Mouse (Mus musculus): Measurements from ENCODE around the gene Rgsl1. TPM values are rescaled to one million over a fixed set of nuclear protein-coding genes. Genes with fewer than 3 reads are reported as not detected.

Rgsl1 gene
- polyA plus RNA-seq, 1 experiment from 2014 or later: not detected

DNA sequence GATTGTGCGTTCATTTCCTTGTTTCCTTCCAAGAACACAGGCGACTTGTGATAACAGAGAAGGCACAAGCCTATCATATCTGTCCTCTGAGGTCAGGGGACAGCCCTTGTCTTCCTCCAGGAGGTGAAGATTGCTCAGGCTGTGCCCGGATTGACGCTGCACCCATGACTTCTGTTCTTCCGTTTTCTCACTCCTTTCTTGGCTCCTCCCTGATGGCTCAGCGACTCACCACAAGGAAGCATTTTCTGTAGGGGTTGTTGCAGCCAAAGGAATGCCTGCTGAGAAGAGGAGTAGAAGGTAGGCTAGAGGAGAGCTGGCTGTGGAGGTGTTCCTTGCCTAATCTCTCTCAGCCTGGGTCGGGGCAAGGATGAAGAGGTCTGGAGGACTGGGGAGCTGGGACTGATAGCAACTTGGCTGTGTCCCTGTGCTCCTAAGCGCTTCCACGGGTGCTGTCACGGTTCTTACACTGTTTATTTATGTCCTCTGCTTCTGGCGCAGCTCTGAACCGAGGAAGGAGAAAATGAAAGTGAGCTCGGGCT lies 92.1 kb downstream of the Rgsl1 start:
- H3K9me3 ChIP-seq: no peaks in the 10 kb centered on the region
- 0 out of 2 replicates have a peak, but pooled peaks cover 4% of the 10 kb centered on the region for H3K36me3 ChIP-seq
- peaks cover 4% of the 10 kb centered on the region; the same call in 1 of the 2 replicates for H3K27me3 ChIP-seq
- H3K9ac ChIP-seq (replicated peaks): 0 out of 2 replicates have a peak overlapping the region, but pooled peaks have one; percentile 31
- peaks cover 25% of the 10 kb centered on the region for H3K4me1 ChIP-seq (replicated peaks)
- H3K4me2 ChIP-seq: peak overlapping the region; percentile 43
- no peak overlapping the region for H3K27ac ChIP-seq
- peak overlapping the region; percentile 23 for H3K4me3 ChIP-seq (replicated peaks)
- WGBS: 48% methylated on average over 13 of the region's 13 CpGs
- no peak for ATAC-seq (ENCODE audit: insufficient number of reproducible peaks, insufficient read depth, low FRiP score, low TSS enrichment, low read depth)

DNA sequence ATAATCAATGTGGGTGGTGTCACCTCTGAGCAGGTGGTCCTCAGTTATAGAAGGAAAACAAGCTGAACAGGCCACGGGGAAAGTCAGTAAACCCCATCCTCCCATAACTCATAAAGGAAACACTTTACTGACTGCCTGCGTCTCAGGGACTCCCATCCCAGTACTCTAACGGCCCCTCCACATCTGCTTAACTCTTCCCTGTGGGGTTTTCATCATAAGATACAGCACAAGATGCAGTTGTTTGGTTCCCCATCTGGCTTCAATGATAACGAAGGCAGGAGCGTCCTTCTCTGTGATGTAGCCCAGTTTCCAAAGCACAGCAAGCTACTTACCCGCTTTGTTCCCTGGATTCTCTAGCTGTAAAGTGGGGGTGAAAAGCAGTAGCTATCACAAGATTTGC lies 93.9 kb downstream of the Rgsl1 start:
- peaks cover 25% of the 10 kb centered on the region for H3K4me1 ChIP-seq (replicated peaks)
- peak overlapping the region; percentile 59 for H3K9ac ChIP-seq (replicated peaks)
- 0 out of 2 replicates have a peak, but pooled peaks cover 4% of the 10 kb centered on the region for H3K36me3 ChIP-seq
- H3K27ac ChIP-seq: peak overlapping the region; percentile 17; the same call in 1 of the 2 replicates
- 37% methylated on average over 6 of the region's 6 CpGs for WGBS
- peak overlapping the region; percentile 39 for H3K4me3 ChIP-seq (replicated peaks)
- H3K4me2 ChIP-seq: peak overlapping the region; percentile 57
- H3K27me3 ChIP-seq: peaks cover 4% of the 10 kb centered on the region; the same call in 1 of the 2 replicates
- ATAC-seq (ENCODE audit: insufficient number of reproducible peaks, insufficient read depth, low FRiP score, low TSS enrichment, low read depth): no peak
- H3K9me3 ChIP-seq: no peaks in the 10 kb centered on the region

GRCm38 (mm10) chr1:153749211-153749801 lies 94.6 kb downstream of the Rgsl1 start, which contains the start of gene Rnasel:
Gene Rnasel (plus strand): TSS chr1:153749426.
- H3K36me3 ChIP-seq: no peaks in the 10 kb centered on the region
- H3K4me2 ChIP-seq: peak within 1 kb of the TSS; percentile 57
- H3K9ac ChIP-seq (replicated peaks): peak within 1 kb of the TSS; percentile 59
- peaks cover 4% of the 10 kb centered on the region; the same call in 1 of the 2 replicates for H3K27me3 ChIP-seq
- H3K9me3 ChIP-seq: no peaks in the 10 kb centered on the region
- peaks cover 25% of the 10 kb centered on the region for H3K4me1 ChIP-seq (replicated peaks)
- 3% methylated on average over 18 of the region's 18 CpGs for WGBS
- H3K4me3 ChIP-seq (replicated peaks): peak within 1 kb of the TSS; percentile 39
- peak within 1 kb of the TSS; percentile 56 for H3K27ac ChIP-seq
- peak; percentile 38; the same call in 1 of the 2 replicates for ATAC-seq (ENCODE audit: insufficient number of reproducible peaks, insufficient read depth, low FRiP score, low TSS enrichment, low read depth)

DNA sequence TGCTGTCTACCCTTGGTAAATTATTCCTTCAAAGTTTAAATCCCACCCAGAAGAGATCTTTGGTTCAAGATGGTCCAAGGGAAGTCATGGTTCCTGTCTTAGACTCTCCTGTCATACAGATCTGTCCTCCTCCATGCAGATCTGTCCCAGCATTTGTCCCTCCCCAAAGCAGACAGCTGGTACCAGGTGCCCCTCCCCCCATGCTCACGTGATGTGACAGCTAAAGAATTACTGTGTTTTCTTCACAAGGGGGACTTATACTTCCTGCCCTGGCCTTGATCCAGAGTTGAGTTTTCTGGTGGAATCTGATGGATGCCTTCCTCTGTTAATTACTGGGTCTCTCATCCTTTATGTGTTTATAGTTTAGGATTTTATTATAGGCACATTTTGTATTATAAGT lies 95.4 kb downstream of the Rgsl1 start:
- no peak overlapping the region for H3K9ac ChIP-seq (replicated peaks)
- H3K4me2 ChIP-seq: peak overlapping the region; percentile 57

GRCm38 (mm10) chr1:153747861-153748530 lies 95.9 kb downstream of the Rgsl1 start:
- Histone ChIP-seq H3K36me3 (0 out of 2 replicates have a peak, but pooled peaks cover 3% of the 10 kb centered on the region), H3K4me2 (peak overlapping the region; percentile 57), H3K9ac (replicated peaks) (no peak overlapping the region), H3K9me3 (no peaks in the 10 kb centered on the region), H3K27me3 (0 out of 2 replicates have a peak, but pooled peaks cover 4% of the 10 kb centered on the region), H3K4me3 (replicated peaks) (no peak overlapping the region), H3K4me1 (replicated peaks) (peaks cover 25% of the 10 kb centered on the region), H3K27ac (no peak overlapping the region)
- no peak for ATAC-seq (ENCODE audit: insufficient number of reproducible peaks, insufficient read depth, low FRiP score, low TSS enrichment, low read depth)
- 75% methylated on average over 12 of the region's 12 CpGs for WGBS

More for the DNA sequence above, 95.4 kb downstream of the Rgsl1 start:
- Histone ChIP-seq H3K27ac (no peak overlapping the region), H3K27me3 (0 out of 2 replicates have a peak, but pooled peaks cover 4% of the 10 kb centered on the region), H3K4me3 (replicated peaks) (no peak overlapping the region), H3K4me1 (replicated peaks) (peaks cover 25% of the 10 kb centered on the region), H3K9me3 (no peaks in the 10 kb centered on the region), H3K36me3 (0 out of 2 replicates have a peak, but pooled peaks cover 3% of the 10 kb centered on the region)
- WGBS: 6% methylated on average over 1 of the region's 1 CpGs
- no peak for ATAC-seq (ENCODE audit: insufficient number of reproducible peaks, insufficient read depth, low FRiP score, low TSS enrichment, low read depth)

DNA sequence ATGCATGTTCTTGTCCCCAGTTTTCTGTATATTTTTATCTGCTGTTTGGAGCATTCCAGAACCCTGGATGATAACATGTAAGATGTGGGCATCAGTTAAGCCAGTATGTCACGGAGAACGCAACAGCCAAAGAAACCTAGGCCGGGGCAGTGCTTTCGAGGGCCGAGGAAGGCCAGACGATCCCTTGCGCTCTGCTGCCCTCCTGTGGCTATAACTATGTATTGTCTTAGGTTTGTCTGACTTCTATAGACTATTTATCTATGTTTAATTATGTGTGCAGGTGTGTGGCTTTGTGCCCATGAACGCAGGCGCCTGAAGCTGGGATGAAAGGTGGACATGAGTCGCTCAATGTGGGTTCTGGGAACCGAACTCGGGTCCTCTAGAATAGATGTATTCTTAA lies 97.2 kb downstream of the Rgsl1 start:
- Histone ChIP-seq H3K36me3 (0 out of 2 replicates have a peak, but pooled peaks cover 3% of the 10 kb centered on the region), H3K4me2 (no peak overlapping the region), H3K9me3 (no peaks in the 10 kb centered on the region), H3K27me3 (peaks cover 7% of the 10 kb centered on the region), H3K9ac (replicated peaks) (no peak overlapping the region), H3K27ac (no peak overlapping the region), H3K4me3 (replicated peaks) (no peak overlapping the region), H3K4me1 (replicated peaks) (peaks cover 18% of the 10 kb centered on the region)
- ATAC-seq (ENCODE audit: insufficient number of reproducible peaks, insufficient read depth, low FRiP score, low TSS enrichment, low read depth): no peak
- 6% methylated on average over 12 of the region's 12 CpGs for whole genome bisulfite sequencing

DNA sequence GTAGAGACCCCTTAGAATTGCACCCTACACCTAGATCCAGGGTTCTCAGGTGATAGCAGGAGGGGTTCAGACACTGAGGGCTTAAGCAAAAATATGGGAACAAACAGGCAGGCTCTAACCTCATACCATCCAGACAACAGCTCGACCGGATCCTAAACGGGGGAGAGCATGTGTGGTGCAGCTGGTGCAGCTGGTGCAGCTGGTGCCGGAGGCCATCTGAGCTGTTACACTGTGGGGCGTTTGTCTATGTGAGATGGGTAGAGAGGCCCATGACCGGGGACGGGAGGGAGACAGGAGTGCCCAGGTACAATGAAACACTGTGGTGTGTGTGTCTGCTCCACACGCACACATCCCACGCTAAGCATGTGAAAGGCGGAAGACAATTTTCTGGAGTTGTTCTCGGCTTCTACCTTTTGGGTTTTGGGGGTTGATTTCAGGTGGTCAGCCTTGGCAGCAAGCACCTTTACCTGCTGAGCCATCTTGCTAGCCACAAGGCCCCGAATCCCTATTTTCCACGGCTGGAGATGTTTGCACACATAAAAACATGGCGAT lies 97.7 kb downstream of the Rgsl1 start:
- no peak overlapping the region for H3K27ac ChIP-seq
- no peak overlapping the region for H3K4me2 ChIP-seq
- H3K4me3 ChIP-seq (replicated peaks): no peak overlapping the region
- H3K9me3 ChIP-seq: no peaks in the 10 kb centered on the region
- H3K9ac ChIP-seq (replicated peaks): no peak overlapping the region
- H3K27me3 ChIP-seq: peaks cover 13% of the 10 kb centered on the region
- H3K4me1 ChIP-seq (replicated peaks): peaks cover 21% of the 10 kb centered on the region
- WGBS: 78% methylated on average over 14 of the region's 14 CpGs
- ATAC-seq (ENCODE audit: insufficient number of reproducible peaks, insufficient read depth, low FRiP score, low TSS enrichment, low read depth): no peak
- H3K36me3 ChIP-seq: 0 out of 2 replicates have a peak, but pooled peaks cover 3% of the 10 kb centered on the region

DNA sequence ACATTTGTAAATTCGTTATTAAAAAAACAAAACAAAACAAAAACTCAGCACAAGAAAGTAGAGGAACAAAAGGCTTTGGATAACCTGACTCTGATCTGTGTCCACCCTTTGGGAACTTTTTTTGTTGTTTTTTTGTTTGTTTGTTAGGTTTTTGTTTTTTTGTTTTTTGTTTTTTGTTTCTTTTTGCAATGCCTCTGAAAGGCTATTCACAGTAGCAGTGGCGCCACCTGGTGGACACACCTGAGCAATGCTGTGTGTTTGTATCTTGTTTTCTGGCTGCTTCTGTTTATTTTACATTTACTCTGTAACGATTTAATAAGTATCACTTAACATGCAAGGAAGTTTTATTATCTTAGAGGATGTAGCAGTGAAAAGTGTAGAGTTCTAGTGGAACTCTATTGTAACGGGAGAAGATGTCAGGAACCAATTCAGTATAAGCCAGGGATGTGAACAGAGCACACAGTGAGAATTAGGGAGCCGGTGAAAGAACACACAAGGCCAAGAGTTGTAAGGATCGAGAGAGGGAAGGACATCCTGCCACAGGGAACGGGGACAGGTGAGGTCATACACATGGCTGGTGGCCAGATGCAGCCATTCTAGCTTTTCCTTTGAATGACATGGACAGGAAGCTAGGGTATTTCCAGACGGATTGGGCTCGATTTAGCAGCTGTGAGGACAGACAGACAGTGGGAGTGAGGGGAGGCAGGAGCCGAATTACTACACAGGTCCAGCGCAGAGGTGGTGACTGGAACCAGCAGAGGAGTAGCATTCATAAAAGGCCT lies 101.4 kb downstream of the Rgsl1 start:
- Histone ChIP-seq H3K9me3 (no peaks in the 10 kb centered on the region), H3K27me3 (peaks cover 48% of the 10 kb centered on the region), H3K4me3 (replicated peaks) (no peak overlapping the region), H3K4me1 (replicated peaks) (peaks cover 18% of the 10 kb centered on the region), H3K9ac (replicated peaks) (no peak overlapping the region), H3K4me2 (no peak overlapping the region), H3K27ac (no peak overlapping the region), H3K36me3 (0 out of 2 replicates have a peak, but pooled peaks cover 3% of the 10 kb centered on the region)
- 57% methylated on average over 11 of the region's 11 CpGs for WGBS
- ATAC-seq (ENCODE audit: insufficient number of reproducible peaks, insufficient read depth, low FRiP score, low TSS enrichment, low read depth): no peak

DNA sequence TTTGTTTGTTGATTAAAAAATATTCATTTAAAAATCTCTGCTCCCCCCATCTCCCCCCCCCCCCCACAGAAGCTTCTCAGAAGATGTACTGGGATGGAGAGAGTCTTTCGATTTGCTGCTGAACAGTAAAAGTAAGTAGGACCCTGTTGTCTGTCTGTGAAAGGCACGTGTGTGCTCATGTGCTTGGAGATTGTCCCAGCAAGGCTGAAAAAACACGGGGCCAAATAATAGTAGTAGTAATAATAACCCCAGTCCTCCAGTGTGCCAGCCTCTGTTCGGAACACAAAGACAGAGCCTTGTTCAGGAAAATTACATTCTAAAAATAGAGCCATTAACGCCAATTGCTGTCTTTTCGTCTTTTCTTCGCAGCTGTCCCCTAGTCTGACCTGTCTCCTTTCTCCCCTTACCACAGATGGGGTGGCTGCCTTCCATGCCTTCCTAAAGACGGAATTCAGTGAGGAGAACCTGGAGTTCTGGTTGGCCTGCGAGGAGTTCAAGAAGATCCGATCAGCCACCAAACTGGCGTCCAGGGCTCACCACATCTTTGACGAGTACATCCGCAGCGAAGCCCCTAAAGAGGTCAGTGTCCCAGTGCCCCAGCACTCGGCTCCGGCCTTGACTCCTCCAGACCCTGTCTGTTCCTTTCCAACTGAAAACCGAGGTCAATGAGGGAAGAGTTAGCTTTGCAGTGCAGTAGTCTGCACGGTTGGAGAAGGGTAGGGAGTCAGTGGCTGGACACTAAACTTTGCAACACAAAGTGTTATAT lies 102.2 kb downstream of the Rgsl1 start:
- WGBS: 73% methylated on average over 18 of the region's 18 CpGs
- Histone ChIP-seq H3K4me1 (replicated peaks) (peaks cover 26% of the 10 kb centered on the region), H3K9ac (replicated peaks) (no peak overlapping the region), H3K4me3 (replicated peaks) (peak overlapping the region; percentile 42; the same call in 1 of the 2 replicates), H3K27me3 (peaks cover 48% of the 10 kb centered on the region), H3K9me3 (no peaks in the 10 kb centered on the region), H3K4me2 (peak overlapping the region; percentile 82), H3K27ac (no peak overlapping the region), H3K36me3 (0 out of 2 replicates have a peak, but pooled peaks cover 3% of the 10 kb centered on the region)
- ATAC-seq (ENCODE audit: insufficient number of reproducible peaks, insufficient read depth, low FRiP score, low TSS enrichment, low read depth): no peak

All from limb, embryonic 12.5 days (tissue).